In the genomic region with DNA sequence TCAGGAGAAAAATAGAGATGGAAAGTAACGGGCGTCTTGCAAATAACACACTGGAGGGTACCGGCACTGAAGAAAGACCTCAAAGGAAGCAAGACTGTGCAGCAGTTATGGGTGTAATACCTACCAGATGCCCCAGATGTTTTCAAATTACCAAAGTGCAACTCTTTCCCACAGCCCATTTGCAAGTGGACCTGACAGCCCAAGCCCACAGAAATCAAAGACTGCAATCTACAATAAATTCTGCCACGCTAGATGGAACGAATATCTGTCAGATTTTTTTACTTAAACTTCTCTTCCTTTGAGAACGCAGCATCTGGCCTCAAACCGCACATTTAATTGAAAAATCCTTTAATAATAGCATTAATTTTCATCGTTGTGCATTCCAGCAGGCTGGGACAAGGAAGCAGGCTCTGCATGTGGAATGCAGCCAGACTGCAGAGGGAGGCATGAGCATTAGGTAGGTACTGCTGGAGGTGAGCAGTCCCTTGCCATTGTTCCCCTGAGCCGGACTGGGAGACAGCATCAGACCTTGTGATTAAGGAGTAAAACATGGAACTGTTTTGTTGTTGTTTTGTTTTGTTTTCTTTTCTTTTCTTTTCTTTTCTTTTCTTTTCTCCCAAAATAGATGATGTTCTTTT, we compare ENCODE assay signal across 19 mouse cellular contexts.
DNase-seq lines count a peak whose midpoint lies in the region; ATAC-seq lines count a peak whose summit lies in the region.
"Had no signal": no experiment of that assay in that cellular context is flagged by ENCODE, and none has a peak within 500 bp of the region (broad histone marks: within the 10 kb centered on the region; RNA-seq: fewer than 3 reads in every experiment).

No protein-coding gene starts in this region.

- 70% methylated on average over 9 of the region's 9 CpGs for WGBS in hindbrain, embryonic 10.5 days
- 62% methylated on average over 9 of the region's 9 CpGs for WGBS in hindbrain, embryonic 14.5 days
- WGBS in embryonic facial prominence, embryonic 14.5 days: 25% methylated on average over 9 of the region's 9 CpGs
- 18% methylated on average over 9 of the region's 9 CpGs for WGBS in limb, embryonic 12.5 days

- H3K4me2 ChIP-seq in hindbrain, embryonic 14.5 days (replicated peaks): no peak overlapping the region
- H3K4me2 ChIP-seq in embryonic facial prominence, embryonic 14.5 days (ENCODE audit: low read depth, low read length): no peak overlapping the region
- H3K4me2 ChIP-seq in limb, embryonic 12.5 days: peak overlapping the region; percentile 26; the same call in 1 of the 2 replicates
- H3K4me2 ChIP-seq: liver, embryonic 15.5 days had no signal

- no peak for ATAC-seq in hindbrain, embryonic 14.5 days (ENCODE audit: low FRiP score)
- peak; percentile 70; the same call in 1 of the 2 replicates for ATAC-seq in embryonic facial prominence, embryonic 14.5 days (ENCODE audit: low read depth)
- peak; percentile 89 for ATAC-seq in limb, embryonic 12.5 days (ENCODE audit: insufficient number of reproducible peaks, insufficient read depth, low FRiP score, low TSS enrichment, low read depth)
- ATAC-seq: forebrain, embryonic 16.5 days had no signal

- peak; percentile 51 for DNase-seq in embryo, embryonic 10.5 days (ENCODE audit: low spot score)
- DNase-seq in embryo, embryonic 9.5 days (ENCODE audit: extremely low spot score): no peak
- no peak for DNase-seq in hindbrain, embryonic 10.5 days (ENCODE audit: low spot score)
- no peak for DNase-seq in hindbrain, embryonic 14.5 days (ENCODE audit: low spot score)
- DNase-seq in embryonic facial prominence, embryonic 14.5 days (ENCODE audit: low spot score): peak; percentile 75
- no peak for DNase-seq in lung, postnatal 36 days
- no peak for DNase-seq in natural killer cell, adult 2 months (ENCODE audit: low spot score in 2 of 2)
- DNase-seq: adrenal gland, adult 8-10 months; cerebellum, adult 9-10 months; kidney, adult 8-10 months; kidney, postnatal 36 days; layer of hippocampus, adult 9-11 months; left cerebral cortex, postnatal 4 days; midbrain, embryonic 14.5 days; thymus, postnatal 25 days had no signal

- H3K9me3 ChIP-seq in hindbrain, embryonic 10.5 days: no peaks in the 10 kb centered on the region
- no peaks in the 10 kb centered on the region for H3K9me3 ChIP-seq in hindbrain, embryonic 14.5 days (ENCODE audit: control insufficient read depth, low read length)
- H3K9me3 ChIP-seq in embryonic facial prominence, embryonic 14.5 days (ENCODE audit: control insufficient read depth, low read length): no peaks in the 10 kb centered on the region
- H3K9me3 ChIP-seq in limb, embryonic 12.5 days: no peaks in the 10 kb centered on the region
- H3K9me3 ChIP-seq: liver, embryonic 15.5 days had no signal

- H3K9ac ChIP-seq in hindbrain, embryonic 14.5 days: no peak overlapping the region
- no peak overlapping the region for H3K9ac ChIP-seq in embryonic facial prominence, embryonic 14.5 days (ENCODE audit: low read depth, low read length)
- H3K9ac ChIP-seq in limb, embryonic 12.5 days (replicated peaks): no peak overlapping the region
- H3K9ac ChIP-seq: liver, embryonic 15.5 days had no signal

- peak overlapping the region; percentile 82 for H3K27ac ChIP-seq in hindbrain, embryonic 10.5 days
- no peak overlapping the region for H3K27ac ChIP-seq in hindbrain, embryonic 14.5 days
- H3K27ac ChIP-seq in embryonic facial prominence, embryonic 14.5 days (replicated peaks; ENCODE audit: low read depth, low read length): no peak overlapping the region
- peak overlapping the region; percentile 57; the same call in 1 of the 2 replicates for H3K27ac ChIP-seq in limb, embryonic 12.5 days
- H3K27ac ChIP-seq: left cerebral cortex, adult 2 months; liver, embryonic 15.5 days had no signal

- no peak overlapping the region for H3K4me3 ChIP-seq in hindbrain, embryonic 10.5 days
- H3K4me3 ChIP-seq in hindbrain, embryonic 14.5 days (replicated peaks; ENCODE audit: low read length): no peak overlapping the region
- H3K4me3 ChIP-seq in embryonic facial prominence, embryonic 14.5 days (ENCODE audit: low read depth, low read length): no peak overlapping the region
- H3K4me3 ChIP-seq in limb, embryonic 12.5 days (replicated peaks): no peak overlapping the region
- H3K4me3 ChIP-seq: left cerebral cortex, adult 2 months; liver, embryonic 15.5 days had no signal

- H3K27me3 ChIP-seq in hindbrain, embryonic 10.5 days (ENCODE audit: insufficient read depth, poor library complexity, severe bottlenecking): no peaks in the 10 kb centered on the region
- H3K27me3 ChIP-seq in hindbrain, embryonic 14.5 days (ENCODE audit: control insufficient read depth, insufficient read depth, low read length): no peaks in the 10 kb centered on the region
- H3K27me3 ChIP-seq in embryonic facial prominence, embryonic 14.5 days (replicated peaks; ENCODE audit: control insufficient read depth, insufficient read depth, low read length): no peaks in the 10 kb centered on the region
- H3K27me3 ChIP-seq in limb, embryonic 12.5 days: 0 out of 2 replicates have a peak, but pooled peaks cover 3% of the 10 kb centered on the region
- H3K27me3 ChIP-seq: liver, embryonic 15.5 days had no signal

- no peaks in the 10 kb centered on the region for H3K36me3 ChIP-seq in hindbrain, embryonic 10.5 days
- H3K36me3 ChIP-seq in hindbrain, embryonic 14.5 days (replicated peaks; ENCODE audit: control insufficient read depth, insufficient read depth): no peaks in the 10 kb centered on the region
- no peaks in the 10 kb centered on the region for H3K36me3 ChIP-seq in embryonic facial prominence, embryonic 14.5 days (ENCODE audit: control insufficient read depth, insufficient read depth, low read length)
- H3K36me3 ChIP-seq in limb, embryonic 12.5 days: no peaks in the 10 kb centered on the region
- H3K36me3 ChIP-seq: liver, embryonic 15.5 days had no signal

- peaks cover 44% of the 10 kb centered on the region for H3K4me1 ChIP-seq in hindbrain, embryonic 10.5 days (replicated peaks)
- no peaks in the 10 kb centered on the region for H3K4me1 ChIP-seq in hindbrain, embryonic 14.5 days (replicated peaks; ENCODE audit: control insufficient read depth, insufficient read depth, low read length)
- H3K4me1 ChIP-seq in embryonic facial prominence, embryonic 14.5 days (ENCODE audit: control insufficient read depth, insufficient read depth, low read length): peaks cover 16% of the 10 kb centered on the region
- peaks cover 25% of the 10 kb centered on the region for H3K4me1 ChIP-seq in limb, embryonic 12.5 days (replicated peaks)
- H3K4me1 ChIP-seq: liver, embryonic 15.5 days had no signal

Comparison
In these comparisons a context has a peak if more than half of its experiments do, and no peak if none do; other contexts are left out.
1. DNase-seq: peak in embryo, embryonic 10.5 days (single experiment) and embryonic facial prominence, embryonic 14.5 days (single experiment); none in embryo, embryonic 9.5 days (single experiment), hindbrain, embryonic 10.5 days (single experiment), hindbrain, embryonic 14.5 days (single experiment), lung, postnatal 36 days (single experiment) and natural killer cell, adult 2 months (0 of 2).
2. H3K27ac ChIP-seq: peak in hindbrain, embryonic 10.5 days (single experiment) and limb, embryonic 12.5 days (single experiment); none in hindbrain, embryonic 14.5 days (single experiment) and embryonic facial prominence, embryonic 14.5 days (single experiment).